Mouse (Mus musculus): ENCODE results near the gene Zfp827.

The Zfp827 gene

DNA sequence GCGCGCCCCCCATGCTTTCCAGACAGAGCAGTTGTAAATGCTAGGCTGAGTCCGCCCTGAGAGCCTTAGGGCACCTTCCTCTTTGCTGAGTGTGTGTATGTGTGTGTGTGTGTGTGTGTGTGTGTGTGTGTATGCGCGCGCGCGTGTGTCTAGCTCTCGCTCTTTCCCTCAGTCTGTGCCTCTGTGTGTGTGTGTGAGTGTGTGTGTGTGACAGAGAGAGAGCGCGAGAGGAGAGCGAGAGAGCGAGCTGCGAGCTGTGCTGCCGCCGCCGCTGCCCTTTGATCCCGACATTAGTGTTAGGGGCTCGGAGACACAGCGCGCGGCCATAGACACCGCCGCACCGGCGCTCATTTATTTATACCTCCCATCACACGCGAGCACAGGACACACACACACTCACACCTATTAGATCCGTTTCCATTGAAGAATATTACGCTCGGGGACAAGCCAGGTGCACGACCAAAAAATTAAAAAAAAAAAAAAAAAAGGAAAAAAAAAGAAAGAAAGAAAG lies at the start of gene Zfp827:
Gene Zfp827, plus strand, starts transcription at position 461 of the 511 bp plus-strand sequence.
- DNase-seq: peak; percentile 84

- no peak for DNase-seq
These were observed 23.9 kb upstream of the Zfp827 start for GRCm38 (mm10) chr8:79004341-79004740.

- DNase-seq: no peak
These were observed 13.2 kb upstream of the Zfp827 start for GRCm38 (mm10) chr8:79015061-79015460.

- no peak for DNase-seq
These were observed 12.2 kb upstream of the Zfp827 start for GRCm38 (mm10) chr8:79016076-79016475.

DNA sequence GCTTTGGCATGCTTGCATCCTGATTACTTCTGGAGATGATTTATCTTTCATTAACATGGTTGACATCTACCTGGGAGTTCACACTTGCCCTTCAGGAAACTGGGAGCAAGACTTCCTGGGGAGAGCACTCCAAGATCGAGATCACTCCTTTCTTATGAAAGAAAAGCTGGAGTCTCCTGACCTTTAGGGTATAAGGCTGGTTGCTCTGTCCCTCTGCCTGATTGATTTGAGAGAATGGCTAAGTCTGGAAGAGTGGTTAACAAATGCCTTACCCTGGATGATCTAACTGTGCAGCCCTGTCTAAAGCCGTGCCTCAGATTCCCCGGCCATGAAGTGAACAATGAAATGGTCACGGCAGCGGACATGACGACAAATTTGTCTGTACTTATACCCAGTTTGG lies 11.7 kb upstream of the Zfp827 start:
- DNase-seq: no peak

DNA sequence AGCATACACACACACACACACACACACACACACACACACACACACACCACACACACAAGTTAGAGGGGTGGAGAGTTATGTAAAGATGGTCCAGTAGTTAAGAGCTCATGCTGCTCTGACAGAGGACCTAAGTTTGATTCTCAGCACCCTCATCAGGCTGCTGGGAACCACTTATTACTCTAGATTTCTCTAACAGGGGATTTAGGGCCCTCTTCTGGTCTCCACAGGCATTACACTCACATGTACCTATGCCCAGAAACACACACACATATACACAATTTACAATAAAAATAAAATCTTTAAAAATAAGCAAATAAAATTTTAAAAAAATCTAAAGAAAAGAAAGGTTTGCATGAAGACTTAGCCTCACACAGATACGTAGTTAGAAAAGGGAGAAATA lies 4.3 kb upstream of the Zfp827 start:
- DNase-seq: no peak

DNA sequence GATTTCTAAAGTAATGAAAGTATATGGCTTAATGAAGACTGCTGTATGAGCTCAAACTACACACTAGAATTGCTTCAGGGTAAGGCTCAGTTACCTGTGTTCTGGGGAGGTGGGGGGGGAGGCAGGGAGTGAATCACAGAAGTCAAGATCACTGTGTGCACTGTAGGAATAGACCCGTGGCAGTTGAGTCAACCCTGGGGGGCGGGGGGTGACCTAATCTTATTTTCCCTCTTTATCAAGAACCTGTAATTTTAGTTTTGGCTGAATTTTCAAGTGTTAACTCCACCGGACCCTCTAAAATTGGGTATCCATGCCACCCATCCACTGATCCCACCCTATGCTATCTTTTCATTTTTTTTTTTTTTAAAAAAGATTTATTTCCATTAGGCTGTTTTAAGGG lies 918 bp upstream of the Zfp827 start:
- no peak for DNase-seq

DNA sequence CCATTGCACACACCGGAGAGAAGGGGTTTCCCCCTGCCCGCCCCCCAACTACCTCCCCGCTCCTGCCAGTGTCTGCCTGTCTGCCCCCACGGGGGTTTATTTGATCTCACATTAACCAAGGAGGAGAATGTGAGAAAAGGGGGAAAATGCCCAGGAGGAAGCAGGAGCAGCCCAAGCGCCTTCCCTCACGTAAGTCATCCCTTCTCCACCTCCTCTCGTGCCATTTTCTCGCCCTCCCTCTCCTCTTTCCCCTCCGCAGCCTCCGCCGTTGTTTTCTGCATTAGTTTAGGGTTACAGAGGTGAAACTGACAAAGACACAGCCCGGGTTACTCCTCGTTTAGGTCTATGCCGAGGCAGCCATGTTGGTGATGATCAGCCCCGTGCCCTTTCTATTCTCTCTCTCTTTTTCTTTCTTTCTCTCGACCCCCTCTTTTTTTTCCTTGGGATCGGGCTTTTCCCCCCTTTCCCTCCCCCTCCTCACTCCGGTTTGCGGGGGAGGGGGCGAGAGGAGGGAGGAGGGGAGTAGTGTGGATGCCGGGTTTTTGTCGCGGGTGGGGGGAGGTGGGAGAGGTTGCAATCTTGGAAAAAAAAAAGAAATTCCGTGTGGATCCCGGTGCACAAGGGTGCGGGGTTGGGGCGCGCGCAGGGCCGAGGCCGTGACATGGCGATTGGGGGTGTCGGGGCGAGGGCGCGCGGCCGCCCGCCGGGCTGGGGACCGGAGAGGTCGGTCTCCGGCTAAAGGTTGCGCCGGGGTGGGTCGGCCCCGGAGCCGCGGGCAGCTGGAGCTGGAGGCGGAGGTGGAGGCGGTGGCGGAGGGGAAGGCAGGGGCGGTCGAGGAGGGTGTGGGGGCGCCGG lies 531 bp downstream of the Zfp827 start:
- peak; percentile 26 for DNase-seq

DNA sequence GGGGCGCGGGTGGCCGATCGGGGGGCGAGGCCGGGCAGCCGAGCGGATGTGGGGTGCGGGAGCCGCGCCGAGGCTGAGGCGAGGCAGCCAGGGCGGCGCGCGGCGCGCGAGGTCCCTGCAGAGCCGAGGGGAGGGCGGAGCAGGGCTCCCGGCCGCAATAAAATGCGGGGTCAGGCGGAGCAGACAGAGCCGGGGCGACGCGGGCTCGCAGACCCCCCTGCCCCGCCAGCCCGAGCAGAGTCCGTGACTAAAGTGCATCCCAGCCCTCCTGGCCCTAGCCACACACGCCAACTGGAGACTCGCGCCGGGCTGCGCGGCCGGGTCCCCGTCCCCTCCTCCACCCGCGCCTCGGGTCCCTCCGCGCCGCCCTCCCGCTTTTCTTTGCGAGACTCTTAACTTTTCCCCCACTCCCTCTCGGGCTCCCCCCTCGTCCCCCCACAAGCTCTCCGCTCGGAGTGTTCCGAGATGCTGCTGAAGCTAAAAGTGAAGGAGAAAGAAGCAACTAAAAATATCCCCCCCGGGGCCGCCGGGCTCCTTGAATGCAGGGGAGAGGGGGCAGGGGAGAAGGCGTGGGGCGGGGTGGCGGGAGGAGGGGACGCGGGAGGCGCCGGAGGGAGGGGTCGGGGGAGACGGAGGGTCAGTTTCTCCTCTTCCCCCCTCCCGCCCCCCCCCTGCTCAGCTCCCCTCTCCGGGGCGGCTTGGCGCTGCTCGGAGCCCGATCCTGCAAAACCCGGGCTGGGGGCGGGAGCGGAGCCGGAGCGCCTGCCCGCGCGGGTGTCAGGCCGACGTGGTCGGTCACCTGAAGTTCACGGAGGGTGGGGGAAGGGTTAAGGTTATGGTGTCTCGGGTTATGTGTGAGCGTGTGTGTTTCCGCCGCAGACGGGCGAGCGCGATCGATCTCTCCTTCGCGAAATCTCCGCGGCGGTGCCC lies 1.4 kb downstream of the Zfp827 start:
- peak; percentile 68 for DNase-seq

DNA sequence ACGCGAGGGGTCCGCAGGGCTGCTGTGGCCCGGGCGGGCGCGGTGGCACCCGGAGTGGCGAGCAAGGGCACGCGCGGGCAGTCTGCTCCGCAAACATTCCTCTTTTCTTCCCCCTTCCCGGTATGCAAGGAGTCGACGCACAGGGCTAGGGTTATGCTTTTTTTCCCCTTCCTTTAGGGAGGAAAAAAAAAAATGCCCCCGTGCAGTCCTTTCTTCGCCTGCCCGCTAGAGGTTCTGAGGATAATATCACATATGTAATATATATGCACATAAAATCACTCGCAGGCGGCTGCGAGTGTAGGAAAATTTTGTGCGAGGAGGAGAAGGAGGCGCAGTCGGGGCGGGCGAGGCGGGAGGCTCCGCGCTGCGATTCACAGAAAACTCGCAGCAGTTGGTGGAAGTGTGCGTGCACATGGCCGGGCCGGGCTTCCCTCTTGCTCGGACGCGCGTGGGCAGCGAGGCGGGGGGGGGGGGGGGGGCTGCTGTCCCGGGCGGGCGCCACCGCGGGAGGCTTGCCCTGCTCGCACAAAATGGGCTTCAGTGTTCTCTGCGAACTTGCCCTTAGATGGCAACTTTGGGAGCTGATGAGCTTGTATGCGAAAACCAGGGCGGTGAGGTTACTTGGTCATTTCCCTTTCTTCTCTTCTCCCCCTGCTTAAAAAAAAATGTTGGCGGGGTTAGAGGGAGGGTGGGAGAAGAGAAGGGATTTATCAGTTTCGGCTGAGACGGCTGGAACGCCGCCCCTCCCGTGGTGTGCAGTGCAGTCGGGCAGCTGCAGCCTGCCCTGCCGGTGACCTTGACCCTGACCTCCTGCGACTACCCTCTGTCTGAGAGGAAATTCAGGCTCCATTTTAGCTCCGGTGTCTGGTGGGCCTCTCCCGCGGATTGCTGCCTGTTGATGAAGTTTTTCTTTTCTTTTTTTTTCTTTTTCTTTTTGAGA lies 2.4 kb downstream of the Zfp827 start:
- DNase-seq: peak; percentile 43

DNA sequence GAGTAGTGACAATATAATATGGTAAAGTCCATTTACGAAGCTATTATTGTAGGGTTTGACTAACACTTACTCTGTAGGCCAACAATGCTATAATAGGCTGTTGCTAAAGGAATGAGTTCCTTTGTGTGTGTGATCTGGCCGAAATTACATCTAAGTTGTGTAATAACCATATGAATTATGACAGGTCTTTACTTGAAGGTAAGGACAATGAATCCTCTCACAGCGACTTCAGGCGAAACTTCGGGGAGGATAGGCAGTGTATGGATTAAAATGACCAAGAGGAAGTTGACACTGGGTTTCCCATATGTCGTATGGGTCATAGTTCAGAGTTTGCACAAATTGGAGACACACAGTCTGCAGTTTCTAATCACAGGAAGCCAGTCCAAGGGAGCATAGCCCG lies 9.3 kb downstream of the Zfp827 start:
- no peak for DNase-seq

DNA sequence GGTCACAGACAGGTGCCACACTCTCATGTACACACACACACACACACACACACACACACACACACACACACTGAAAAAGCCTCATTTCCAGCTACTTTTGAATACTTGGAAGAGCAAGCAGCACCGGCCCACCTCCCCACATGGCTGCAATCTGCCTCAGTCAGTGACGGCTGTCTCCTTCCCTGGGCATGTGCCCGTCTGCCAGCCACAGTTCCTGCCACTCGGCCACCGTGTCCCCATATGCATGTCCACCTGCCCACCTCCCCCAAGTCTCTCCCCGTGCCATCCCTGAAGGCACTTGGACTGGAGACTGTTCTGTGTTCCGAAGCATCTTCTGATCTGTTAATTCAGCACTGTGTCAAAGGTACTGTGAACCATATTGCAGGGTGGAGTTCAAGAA lies 9.8 kb downstream of the Zfp827 start:
- DNase-seq: no peak

GRCm38 (mm10) chr8:79041429-79041828 lies 13.2 kb downstream of the Zfp827 start:
- no peak for DNase-seq

- no peak for DNase-seq
These were observed 14.0 kb downstream of the Zfp827 start for GRCm38 (mm10) chr8:79042252-79042651.

DNA sequence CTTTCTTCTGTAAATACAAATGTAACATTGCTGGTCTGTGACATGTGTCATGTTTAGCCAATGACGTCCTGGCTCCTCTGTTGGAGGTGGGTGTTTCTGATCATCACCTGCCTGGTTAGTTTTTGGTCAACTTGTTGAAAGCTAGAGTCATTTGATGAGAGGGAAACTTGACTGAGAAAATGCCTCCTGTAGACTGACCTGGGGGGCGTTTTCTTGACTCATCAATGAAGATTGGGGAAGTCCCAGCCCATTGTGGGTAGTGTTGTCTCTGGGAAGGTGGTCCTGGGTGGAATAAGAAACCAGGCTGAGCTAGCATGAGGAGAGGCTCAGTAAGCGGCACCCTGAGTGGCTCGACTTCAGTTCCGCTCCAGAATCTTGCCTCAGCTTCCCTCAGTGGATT lies 16.4 kb downstream of the Zfp827 start:
- DNase-seq: no peak

GRCm38 (mm10) chr8:79046659-79047058 lies 18.4 kb downstream of the Zfp827 start:
- no peak for DNase-seq

GRCm38 (mm10) chr8:79048388-79049005 lies 20.3 kb downstream of the Zfp827 start:
- DNase-seq: no peak

GRCm38 (mm10) chr8:79054222-79054621 lies 26.0 kb downstream of the Zfp827 start:
- DNase-seq: no peak

- no peak for DNase-seq
These were observed 28.9 kb downstream of the Zfp827 start for GRCm38 (mm10) chr8:79057179-79057578.

- DNase-seq: peak; percentile 11
These were observed 31.1 kb downstream of the Zfp827 start for GRCm38 (mm10) chr8:79059361-79059760.

GRCm38 (mm10) chr8:79060013-79060609 lies 31.9 kb downstream of the Zfp827 start:
- DNase-seq: peak; percentile 38

Data from lung, postnatal 36 days (tissue).